Mouse (Mus musculus) megakaryocyte, embryonic 14.5 days (primary cell): Measurements from ENCODE around the gene Traf3.

ENCODE experiments used
- FLI1 ChIP-seq: IDR thresholded peaks from 2 replicates; pipeline ENCODE4 v1.6.1; 2012; ENCODE audit warnings: low read length, inconsistent platforms, mixed read lengths
- GATA1 ChIP-seq: IDR thresholded peaks from 3 replicates; pipeline ENCODE4 v1.6.1; 2012; ENCODE audit warnings: mixed read lengths, low read length, inconsistent platforms, borderline replicate concordance

DNA sequence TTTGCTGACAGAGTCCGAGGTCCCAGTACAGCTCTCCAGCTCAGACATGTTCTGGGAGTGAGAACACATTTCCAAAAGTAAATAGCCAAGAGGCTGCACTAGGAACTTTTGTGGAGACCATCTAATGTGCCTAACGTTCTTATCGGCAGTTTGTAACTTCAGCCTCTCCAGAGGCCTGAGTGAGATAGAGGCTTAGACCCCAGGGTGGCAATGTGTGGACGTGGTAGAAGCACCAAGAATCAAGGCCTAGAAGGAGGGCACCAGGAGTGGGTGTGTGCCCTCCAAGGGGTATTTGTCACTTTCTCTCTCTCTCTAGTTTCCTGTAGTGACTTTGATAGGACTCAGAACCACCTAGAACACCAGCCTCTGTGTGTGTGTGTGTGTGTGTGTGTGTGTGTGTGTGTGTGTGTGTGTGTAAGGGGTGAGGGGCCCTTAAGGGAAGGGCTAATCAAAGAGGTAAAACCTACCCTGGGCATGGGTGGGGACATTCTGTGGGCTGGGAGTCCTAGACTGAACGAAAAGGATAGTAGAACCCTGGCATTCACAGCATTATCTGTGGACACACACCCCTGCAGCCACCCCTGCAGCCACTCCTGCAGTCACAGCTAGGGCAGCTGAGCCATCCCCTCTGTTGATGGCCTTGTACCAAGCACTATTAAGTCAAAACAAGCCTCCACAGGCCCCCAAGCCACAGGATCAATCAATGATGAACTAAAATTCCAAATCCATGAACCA is 14.6 kb upstream of the Traf3 start:
- TF ChIP-seq FLI1 (no peak), GATA1 (no peak)
